Mouse (Mus musculus): ENCODE results near the gene Ormdl2. TPM values are rescaled to one million over a fixed set of nuclear protein-coding genes. Genes with fewer than 3 reads are reported as not detected.

Ormdl2 gene
- total RNA-seq, 2 experiments from 2014 or later, result 8.9 to 9.8 TPM

- DNase-seq, result peak; percentile 71 to 74
These were observed 17.6 kb downstream of the Ormdl2 start, which contains the start of gene Dnajc14 for GRCm38 (mm10) chr10:128803771-128804270. Gene Dnajc14 (plus strand): TSS chr10:128804062.

DNA sequence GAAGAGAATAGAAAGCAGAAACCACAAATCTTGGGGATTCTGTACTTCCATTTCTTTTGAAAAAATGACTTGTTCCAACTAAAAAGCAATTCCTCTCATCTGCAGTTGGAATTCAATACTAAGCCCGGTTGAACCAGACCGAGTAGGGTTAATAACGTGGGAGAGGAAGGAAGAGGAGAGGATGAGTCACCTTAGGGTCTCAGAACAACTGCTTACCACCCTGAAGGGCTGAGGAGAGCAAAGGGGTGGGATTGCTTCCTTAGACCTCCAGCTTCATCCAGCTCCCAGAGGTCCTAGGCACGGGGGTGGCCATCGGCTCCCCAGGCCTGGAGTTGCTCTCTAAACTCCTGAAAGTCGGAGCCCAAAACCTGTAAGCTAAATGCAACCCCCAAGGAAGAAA lies 18.1 kb downstream of the Ormdl2 start:
- no peak for DNase-seq

DNA sequence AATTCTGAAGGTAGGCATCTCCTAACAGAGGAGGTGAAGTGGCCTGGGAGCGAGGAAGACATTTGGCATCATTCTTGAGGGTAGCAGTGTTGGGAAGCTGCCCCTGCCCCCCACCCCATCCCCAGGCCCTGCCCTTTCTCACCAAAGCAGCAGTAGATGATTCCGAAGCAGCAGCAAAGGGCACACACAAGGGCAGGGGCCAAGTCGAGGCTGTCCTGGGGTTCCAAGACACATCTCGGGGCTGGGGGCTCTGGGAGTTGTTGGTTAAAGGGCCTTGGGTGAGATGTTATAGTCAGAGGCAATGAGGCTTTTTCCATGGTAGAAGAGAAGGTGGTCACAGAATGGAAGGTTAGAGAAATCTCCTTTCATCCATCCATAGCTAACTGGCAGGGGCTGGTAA lies 18.5 kb downstream of the Ormdl2 start:
- DNase-seq, result no peak

GRCm38 (mm10) chr10:128801981-128802495 lies 19.4 kb downstream of the Ormdl2 start:
- no peak for DNase-seq

- no peak for DNase-seq
These were observed 22.8 kb downstream of the Ormdl2 start for GRCm38 (mm10) chr10:128798676-128799075.

DNA sequence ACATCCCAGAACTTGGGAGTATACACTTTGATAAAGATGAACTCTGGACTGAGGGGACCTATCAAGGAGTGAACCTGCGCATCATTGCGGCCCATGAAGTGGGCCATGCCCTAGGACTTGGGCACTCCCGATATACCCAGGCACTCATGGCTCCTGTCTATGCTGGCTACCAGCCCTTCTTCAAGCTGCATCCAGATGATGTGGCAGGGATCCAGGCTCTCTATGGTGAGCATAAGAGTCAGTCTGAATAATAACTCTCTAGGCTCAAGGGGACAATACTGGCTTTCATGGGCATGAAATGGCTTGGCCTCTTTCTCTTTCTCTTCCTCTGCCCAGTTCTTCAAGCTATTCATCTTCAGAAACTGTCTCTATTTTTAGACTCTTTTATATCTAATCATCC lies 25.9 kb downstream of the Ormdl2 start:
- DNase-seq, result no peak

DNA sequence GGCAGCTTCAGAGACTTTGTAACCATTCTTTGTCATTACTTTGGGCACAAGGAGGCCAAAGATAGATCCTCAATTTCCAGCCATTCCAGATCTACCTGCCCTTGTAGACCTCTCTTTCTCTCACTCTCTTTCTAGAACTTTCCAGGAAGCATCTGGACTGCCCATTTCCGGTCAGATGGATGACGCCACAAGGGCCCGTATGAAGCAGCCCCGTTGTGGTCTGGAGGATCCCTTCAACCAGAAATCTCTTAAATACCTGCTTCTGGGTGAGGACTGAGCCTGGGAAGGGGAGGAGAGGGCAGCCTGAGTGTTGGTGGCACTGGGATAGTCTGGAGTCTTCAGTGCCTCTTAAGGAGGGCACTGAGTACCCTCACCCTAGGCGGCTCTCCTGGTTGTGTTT lies 27.1 kb downstream of the Ormdl2 start:
- no peak for DNase-seq

- no peak for DNase-seq
These were observed 28.2 kb downstream of the Ormdl2 start for GRCm38 (mm10) chr10:128793258-128793657.

GRCm38 (mm10) chr10:128792041-128792440 lies 29.4 kb downstream of the Ormdl2 start:
- DNase-seq, result no peak

DNA sequence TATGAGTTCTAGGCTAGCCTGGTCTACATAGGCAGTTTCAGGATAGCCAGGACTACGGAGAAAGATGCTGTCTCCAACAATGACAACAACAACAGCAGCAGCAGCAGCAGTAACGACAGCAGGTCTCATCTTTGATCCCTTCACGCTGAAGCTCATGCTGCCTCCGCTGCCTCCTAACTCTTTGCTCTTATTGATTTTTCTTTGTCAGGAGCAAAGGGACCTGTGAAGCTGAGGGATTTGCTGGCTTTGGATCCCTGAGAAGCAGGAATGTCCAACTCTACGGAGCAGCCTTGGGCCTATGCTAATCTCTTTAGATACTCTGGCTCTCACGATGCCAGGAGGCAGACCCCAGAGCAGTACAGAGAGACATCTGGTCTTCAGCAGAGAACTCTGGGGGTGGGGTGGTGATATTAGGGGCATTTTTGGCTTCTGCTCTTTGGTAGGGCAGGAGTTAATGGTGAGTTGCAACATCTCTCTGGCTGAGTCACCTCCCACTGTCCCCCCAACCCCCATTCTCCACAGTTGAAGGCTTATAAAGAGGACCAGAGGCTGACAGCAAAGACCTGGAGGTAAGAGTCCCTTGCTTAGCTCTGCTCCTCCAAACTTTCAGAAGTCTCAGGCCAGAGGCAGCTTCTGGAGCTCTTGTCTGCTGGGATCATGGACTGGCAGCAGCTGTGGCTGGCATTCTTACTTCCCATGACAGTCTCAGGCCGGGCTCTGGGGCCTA lies 30.9 kb downstream of the Ormdl2 start, which contains the start of gene Mmp19:
TSS of gene Mmp19 (plus strand) at position 513 of the 727 bp plus-strand sequence.
- DNase-seq, result no peak

DNA sequence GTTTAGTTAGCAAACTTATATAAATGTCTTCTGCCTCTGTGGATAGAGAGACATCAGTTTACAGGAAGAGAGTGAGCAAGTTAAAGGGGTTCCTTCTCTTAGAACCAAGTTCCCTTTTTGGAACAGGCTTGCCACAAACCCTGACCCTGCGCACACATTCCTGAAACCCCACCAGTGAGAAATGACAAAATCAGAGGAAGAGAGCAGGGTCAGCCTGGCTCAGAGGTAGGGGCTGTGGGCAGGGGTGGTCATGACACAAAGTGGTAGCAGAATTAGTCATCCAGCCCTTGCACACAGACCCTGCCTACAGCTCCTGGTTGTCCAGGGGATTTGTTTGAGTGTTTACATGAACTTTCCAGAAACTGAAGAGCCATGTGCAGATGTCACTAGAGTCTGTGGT lies 41.2 kb downstream of the Ormdl2 start:
- no peak for DNase-seq

DNA sequence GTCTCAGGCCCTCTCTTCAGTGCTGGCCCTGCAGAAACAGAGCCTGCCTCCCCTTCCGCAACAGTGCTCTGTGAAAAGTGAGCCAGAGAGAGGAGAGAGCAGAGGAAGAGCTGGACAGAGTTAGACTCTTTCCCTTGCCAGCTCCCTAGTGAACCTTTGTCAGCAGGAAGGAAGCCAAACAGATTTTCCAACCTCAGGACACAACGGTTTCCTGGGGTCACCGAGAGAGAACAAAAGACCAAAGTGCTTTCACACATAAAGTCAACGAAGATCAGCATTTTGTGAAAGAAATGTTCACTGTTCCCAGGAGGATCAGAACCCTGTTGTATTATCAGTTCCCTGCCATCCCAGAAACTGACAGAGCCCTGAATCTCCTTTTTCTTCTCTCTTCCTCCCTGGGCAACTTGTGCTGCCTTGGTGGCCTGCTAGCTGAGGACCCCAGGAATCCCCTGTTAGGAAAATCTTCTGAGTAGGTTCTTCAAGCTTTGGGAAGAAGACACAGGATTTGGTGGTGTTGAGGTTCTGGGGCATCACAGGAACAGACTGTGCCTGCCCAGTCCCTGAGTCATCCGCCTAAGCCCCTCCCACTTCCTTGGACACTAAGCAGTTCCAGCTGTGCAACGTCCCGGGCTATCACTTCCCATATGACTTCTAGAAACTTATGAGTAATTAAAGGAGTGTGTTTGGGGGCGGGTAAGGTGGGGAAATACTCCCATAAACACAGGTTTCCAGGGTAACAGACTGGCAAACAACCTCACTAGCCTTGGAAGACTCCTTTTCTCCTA lies 42.2 kb downstream of the Ormdl2 start:
- DNase-seq, result no peak

- DNase-seq, result no peak
These were observed 43.0 kb downstream of the Ormdl2 start for GRCm38 (mm10) chr10:128778441-128778840.

- no peak for DNase-seq
These were observed 47.8 kb downstream of the Ormdl2 start for GRCm38 (mm10) chr10:128773685-128774084.

- no peak for DNase-seq
These were observed 48.5 kb downstream of the Ormdl2 start for GRCm38 (mm10) chr10:128772895-128773294.

Other genes starting within 250 kb of the Ormdl2 start
- gene Erbb3, start 232.0 kb downstream of the Ormdl2 start, total RNA-seq (2021), result 1 to 10 TPM; 7.8 to 8.0 TPM
- 100 to 1,000 TPM; 288 to 319 TPM for gene Rps26, start 194.9 kb downstream of the Ormdl2 start, total RNA-seq (2021)
- gene Ikzf4, start 175.7 kb downstream of the Ormdl2 start, total RNA-seq (2021), result 10 to 100 TPM; 14.8 to 15.5 TPM
- 10 to 100 TPM; 11.4 to 14.2 TPM for gene Suox, start 147.6 kb downstream of the Ormdl2 start, total RNA-seq (2021)
- gene Rab5b, start 125.4 kb downstream of the Ormdl2 start, total RNA-seq (2021), result 100 to 1,000 TPM; 131 to 134 TPM
- gene Pmel, start 117.5 kb downstream of the Ormdl2 start, total RNA-seq (2021), result under 1 TPM; 0.25 to 0.35 TPM
- gene Cdk2, start 116.6 kb downstream of the Ormdl2 start, total RNA-seq (2021), result 1 to 10 TPM; 2.0 to 2.4 TPM
- 10 to 100 TPM in 1 of 2 experiments, 1 to 10 TPM in 1; 9.3 to 11.1 TPM for gene Dgka, start 76.8 kb downstream of the Ormdl2 start, total RNA-seq (2021)
- 10 to 100 TPM; 26.0 to 28.2 TPM for gene Pym1, start 73.8 kb downstream of the Ormdl2 start, total RNA-seq (2021)
- under 1 TPM; 0.20 to 0.46 TPM for gene Mmp19, start 30.7 kb downstream of the Ormdl2 start, total RNA-seq (2021)
- 10 to 100 TPM; 65.3 to 69.1 TPM for gene Dnajc14, start 17.6 kb downstream of the Ormdl2 start, total RNA-seq (2021)
- 10 to 100 TPM in 1 of 2 experiments, 1 to 10 TPM in 1; 8.4 to 10.6 TPM for gene Tmem198b, start 17.3 kb downstream of the Ormdl2 start, total RNA-seq (2021)
- 10 to 100 TPM; 38.9 to 39.5 TPM for gene Sarnp, start 4.3 kb downstream of the Ormdl2 start, total RNA-seq (2021)
- 10 to 100 TPM; 20.4 to 22.7 TPM for gene Gdf11, start 70.1 kb upstream of the Ormdl2 start, total RNA-seq (2021)
- 10 to 100 TPM; 77.8 to 79.7 TPM for gene Cd63, start 79.3 kb upstream of the Ormdl2 start, total RNA-seq (2021)
- gene Rdh5, start 101.2 kb upstream of the Ormdl2 start, total RNA-seq (2021), result 1 to 10 TPM; 6.4 to 8.9 TPM
- gene Bloc1s1, start 102.4 kb upstream of the Ormdl2 start, total RNA-seq (2021), result 10 to 100 TPM; 92.9 to 94.1 TPM
- gene Itga7, start 112.2 kb upstream of the Ormdl2 start, total RNA-seq (2021), result 10 to 100 TPM; 30.1 to 35.4 TPM
- gene Mettl7b, start 139.3 kb upstream of the Ormdl2 start, total RNA-seq (2021), result not detected
- gene Olfr9, start 167.8 kb upstream of the Ormdl2 start, total RNA-seq (2021), result not detected
- gene Olfr763, start 189.1 kb upstream of the Ormdl2 start, total RNA-seq (2021), result not detected
- gene Olfr764-ps1, start 218.3 kb upstream of the Ormdl2 start, total RNA-seq (2021), result not detected
- not detected for gene Olfr765, start 228.4 kb upstream of the Ormdl2 start, total RNA-seq (2021)
- gene Olfr766-ps1, start 247.3 kb upstream of the Ormdl2 start, total RNA-seq (2021), result not detected

All from layer of hippocampus, postnatal 36 days (tissue).